Mouse (Mus musculus) right cerebral cortex, postnatal 4 days (tissue): ENCODE measurements around the gene Lxn.

Experiments used
- DNase-seq: peaks from one replicate; pipeline ENCODE4 v3.0.0-alpha.2; 2022

Lxn gene

DNA sequence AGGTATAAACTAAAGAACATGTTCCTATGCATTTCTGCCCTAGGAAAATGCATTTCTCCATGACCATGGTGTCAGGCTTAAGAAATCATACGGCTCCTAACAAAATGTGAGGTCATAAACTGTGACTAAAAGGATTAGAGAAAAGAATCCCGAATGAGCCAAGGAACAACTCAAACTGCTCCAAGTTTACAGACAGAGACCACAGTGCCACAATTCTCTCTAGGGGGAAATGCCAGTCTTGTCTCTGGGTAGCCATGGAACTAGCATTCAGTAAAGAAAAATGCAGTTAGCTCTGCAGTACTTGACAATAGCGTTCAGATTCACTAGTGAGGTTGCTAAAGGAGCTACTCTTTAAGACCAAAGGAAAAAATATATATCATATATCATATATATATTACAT, 3.8 kb downstream of the Lxn start:
- no peak for DNase-seq

DNA sequence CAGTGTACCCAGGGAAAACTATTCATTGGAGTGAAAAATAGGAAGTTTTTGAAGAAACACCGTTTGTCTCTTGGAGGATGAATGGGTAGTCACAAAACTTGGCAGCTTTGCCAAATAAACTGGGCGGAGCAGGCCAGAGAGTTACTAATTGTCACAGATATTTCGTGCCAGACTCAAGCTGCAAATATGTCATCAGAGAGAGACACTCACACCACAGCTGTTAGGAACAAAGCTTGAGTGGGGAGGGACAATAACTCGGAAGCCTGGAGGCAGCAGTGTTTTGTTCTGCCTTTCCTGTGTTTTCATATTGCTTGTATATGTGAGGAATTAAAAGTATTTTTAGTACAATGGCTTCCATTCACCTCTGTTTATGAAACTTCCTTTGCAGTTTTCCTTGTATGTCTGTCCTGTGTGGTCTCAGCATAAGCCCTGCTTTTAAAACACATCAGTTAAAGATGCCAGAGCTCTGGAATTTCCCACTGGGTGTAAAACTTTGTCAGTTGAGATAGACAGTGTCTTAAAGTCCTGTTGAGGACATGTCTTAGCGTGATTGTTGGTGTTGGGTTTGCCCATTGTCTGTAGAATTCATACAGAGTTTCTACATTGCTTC, 13.0 kb downstream of the Lxn start:
- no peak for DNase-seq

DNA sequence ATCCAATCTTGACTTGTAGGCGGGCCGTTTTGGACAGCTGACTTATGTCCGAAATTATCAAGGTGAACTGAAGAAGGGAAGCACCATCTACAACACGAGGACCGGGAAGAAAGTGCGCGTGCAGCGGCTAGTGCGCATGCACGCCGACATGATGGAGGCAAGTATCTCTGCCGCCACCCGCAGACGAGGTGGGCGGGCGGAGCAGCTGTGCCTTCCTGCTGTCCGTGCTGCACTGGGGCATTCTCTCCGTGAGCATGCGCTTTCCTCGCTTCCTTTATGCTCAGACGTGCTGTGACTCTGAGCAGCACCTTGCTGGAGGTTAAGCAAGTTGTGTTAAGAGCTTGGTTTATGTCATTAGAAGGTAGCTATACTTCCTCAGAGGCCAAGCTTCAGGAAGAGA, 14.1 kb downstream of the Lxn start:
- no peak for DNase-seq

DNA sequence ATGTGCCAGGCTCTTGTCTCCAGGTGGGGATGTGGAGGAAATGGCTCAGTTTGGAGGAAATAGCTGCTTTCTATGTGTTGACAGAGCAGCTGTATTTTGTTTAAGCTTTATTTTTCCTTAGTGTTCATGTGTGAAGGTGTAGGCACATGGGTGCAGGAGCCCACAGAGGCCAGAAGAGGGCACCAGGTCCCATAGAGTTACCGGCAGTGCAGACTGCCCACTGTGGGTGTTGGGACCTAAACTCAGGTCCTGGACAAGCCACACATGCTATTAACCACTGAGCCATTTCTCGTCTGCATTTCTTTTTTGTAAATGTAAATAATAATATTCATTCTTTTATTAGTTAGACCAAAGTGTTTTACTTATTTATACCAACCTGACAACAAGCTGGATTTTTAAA, 16.6 kb downstream of the Lxn start:
- no peak for DNase-seq

DNA sequence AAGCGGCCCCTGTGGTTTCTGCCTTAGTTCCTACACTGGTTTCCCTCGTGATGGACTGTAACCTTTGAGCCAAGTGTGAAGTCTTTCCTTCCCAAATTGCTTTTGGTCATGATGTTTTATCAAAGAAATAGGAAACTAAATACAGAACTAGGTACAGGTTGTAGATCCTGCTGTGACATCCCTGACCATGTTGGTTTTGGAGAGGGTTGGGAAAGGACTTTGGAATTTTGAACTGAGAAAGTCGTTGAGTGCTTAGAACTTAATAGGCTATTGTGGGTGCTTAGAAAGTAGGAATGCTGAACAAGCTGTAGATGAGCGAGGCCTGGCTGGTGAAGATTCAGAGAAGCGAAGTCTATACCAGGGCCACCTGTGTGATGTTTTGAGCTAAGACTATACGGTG, 29.7 kb downstream of the Lxn start:
- DNase-seq = no peak

DNA sequence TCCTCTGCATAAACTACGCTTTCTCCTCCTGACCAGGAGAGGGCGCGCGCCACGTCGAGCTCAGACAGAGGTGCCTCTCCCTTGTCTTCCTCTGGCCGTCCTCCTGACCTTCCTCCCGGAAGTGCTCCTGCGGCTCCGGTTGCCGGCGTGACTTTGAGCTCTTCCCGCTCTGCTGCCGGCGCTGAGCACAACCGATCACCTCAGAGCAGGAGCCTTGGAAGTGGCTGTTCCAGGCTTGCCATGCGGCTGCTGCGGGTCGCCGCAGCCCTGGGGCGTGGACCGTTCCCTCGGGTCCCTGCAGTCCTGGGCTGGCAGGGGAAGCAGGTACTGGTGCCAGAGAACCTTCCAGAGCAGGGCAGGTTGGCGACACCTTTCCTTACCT, 33.7 kb downstream of the Lxn start, which contains the start of gene Gfm1:
TSS of gene Gfm1 (plus strand) at position 98 of the 382 bp plus-strand sequence.
- DNase-seq = peak; percentile 93

DNA sequence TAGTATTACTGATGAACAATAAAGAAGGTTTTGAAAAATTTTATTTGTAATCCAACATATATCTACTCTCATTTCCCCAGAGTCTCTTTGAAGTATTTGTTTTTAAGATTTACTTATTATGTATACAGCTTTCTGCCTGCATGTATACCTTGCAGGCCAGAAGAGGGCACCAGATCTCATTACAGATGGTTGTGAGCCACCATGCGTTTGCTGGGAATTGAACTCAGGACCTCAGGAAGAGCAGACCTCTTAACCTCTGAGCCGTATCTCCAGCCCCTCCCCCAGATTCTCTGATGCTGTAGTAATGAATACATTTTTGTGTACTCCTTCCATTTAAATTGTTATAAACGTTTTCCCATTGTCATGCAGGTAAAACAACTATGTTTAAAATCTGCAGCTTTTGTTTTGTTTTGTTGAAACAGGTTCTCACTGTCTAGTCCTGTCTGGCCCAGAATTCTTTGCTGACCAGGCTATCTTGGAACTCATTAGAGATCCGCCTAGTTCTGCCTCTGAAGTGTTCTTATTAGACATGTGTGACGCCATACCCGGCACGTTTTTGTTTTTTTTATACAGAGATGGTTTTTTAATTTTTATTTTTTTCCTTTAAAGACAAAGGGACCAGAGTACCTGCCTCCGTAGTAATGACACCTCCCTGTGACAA, 34.3 kb downstream of the Lxn start:
- peak; percentile 13 for DNase-seq
